Mouse (Mus musculus): ENCODE data around the gene Acaca. TPM values are rescaled to one million over a fixed set of nuclear protein-coding genes. Genes with fewer than 3 reads are reported as not detected.

The Acaca gene
- polyA plus RNA-seq, 1 experiment = 49.9 TPM

GRCm38 (mm10) chr11:84095084-84095483 is 34.4 kb upstream of the Acaca start:
- Histone ChIP-seq H3K4me3 (no peak overlapping the region), H3K36me3 (ENCODE audit: control insufficient read depth, insufficient read depth) (peaks cover 38% of the 10 kb centered on the region), H3ac (ENCODE audit: control insufficient read depth, insufficient read length) (no peak overlapping the region), H3K79me2 (ENCODE audit: control insufficient read depth, insufficient read depth) (no peaks in the 10 kb centered on the region), H3K4me2 (ENCODE audit: low read depth) (no peak overlapping the region), H3K27me3 (ENCODE audit: control insufficient read depth, insufficient read depth, insufficient read length) (no peaks in the 10 kb centered on the region)
- TF ChIP-seq E2F4 (IDR thresholded peaks at IDR 0.05; ENCODE audit: insufficient read depth) (no peak), MAX (IDR thresholded peaks at IDR 0.05; ENCODE audit: low read depth) (no peak), SRF (IDR thresholded peaks at IDR 0.05; ENCODE audit: control insufficient read depth, insufficient read length, low read depth) (no peak), REST (IDR thresholded peaks at IDR 0.05; ENCODE audit: insufficient read depth, insufficient read length) (no peak), POLR2AphosphoS2 (IDR thresholded peaks at IDR 0.05; ENCODE audit: insufficient read length, low read depth) (no peak), TCF12 (IDR thresholded peaks at IDR 0.05; ENCODE audit: insufficient read depth, poor library complexity, severe bottlenecking) (no peak), TCF3 (IDR thresholded peaks at IDR 0.05; ENCODE audit: insufficient read length, low read depth) (no peak), USF1 (IDR thresholded peaks at IDR 0.05; ENCODE audit: low read depth) (no peak), MYOD1 (IDR thresholded peaks at IDR 0.05; ENCODE audit: control insufficient read depth in 1 of 3, insufficient read length in 2 of 3, low read depth in 2 of 3) (no peak), MYOG (IDR thresholded peaks at IDR 0.05; ENCODE audit: control insufficient read depth in 1 of 3, insufficient read depth in 1 of 3, insufficient read length in 2 of 3, low read depth in 2 of 3) (no peak), POLR2A (IDR thresholded peaks at IDR 0.05; ENCODE audit: insufficient read length, low read depth) (no peak), CEBPB (IDR thresholded peaks at IDR 0.05; ENCODE audit: insufficient read depth, poor library complexity, severe bottlenecking) (no peak)

- no peak overlapping the region for H3K4me3 ChIP-seq
- H3K27me3 ChIP-seq (ENCODE audit: control insufficient read depth, insufficient read depth, insufficient read length) = no peaks in the 10 kb centered on the region
- H3ac ChIP-seq (ENCODE audit: control insufficient read depth, insufficient read length) = no peak overlapping the region
- H3K79me2 ChIP-seq (ENCODE audit: control insufficient read depth, insufficient read depth) = no peaks in the 10 kb centered on the region
- no peak overlapping the region for H3K4me2 ChIP-seq (ENCODE audit: low read depth)
- no peak for TF ChIP-seq MAX (IDR thresholded peaks at IDR 0.05; ENCODE audit: low read depth)
- TF ChIP-seq USF1 (IDR thresholded peaks at IDR 0.05; ENCODE audit: low read depth) = no peak
- TF ChIP-seq SRF (IDR thresholded peaks at IDR 0.05; ENCODE audit: control insufficient read depth, insufficient read length, low read depth) = no peak
- TF ChIP-seq MYOG (IDR thresholded peaks at IDR 0.05; ENCODE audit: control insufficient read depth in 1 of 3, insufficient read depth in 1 of 3, insufficient read length in 2 of 3, low read depth in 2 of 3) = no peak
- no peak for TF ChIP-seq MYOD1 (IDR thresholded peaks at IDR 0.05; ENCODE audit: control insufficient read depth in 1 of 3, insufficient read length in 2 of 3, low read depth in 2 of 3)
- TF ChIP-seq TCF12 (IDR thresholded peaks at IDR 0.05; ENCODE audit: insufficient read depth, poor library complexity, severe bottlenecking) = no peak
- TF ChIP-seq E2F4 (IDR thresholded peaks at IDR 0.05; ENCODE audit: insufficient read depth) = no peak
- no peak for TF ChIP-seq CEBPB (IDR thresholded peaks at IDR 0.05; ENCODE audit: insufficient read depth, poor library complexity, severe bottlenecking)
- no peak for TF ChIP-seq TCF3 (IDR thresholded peaks at IDR 0.05; ENCODE audit: insufficient read length, low read depth)
- no peak for TF ChIP-seq POLR2AphosphoS2 (IDR thresholded peaks at IDR 0.05; ENCODE audit: insufficient read length, low read depth)
- no peak for TF ChIP-seq REST (IDR thresholded peaks at IDR 0.05; ENCODE audit: insufficient read depth, insufficient read length)
- TF ChIP-seq POLR2A (IDR thresholded peaks at IDR 0.05; ENCODE audit: insufficient read length, low read depth) = no peak
- peaks cover 40% of the 10 kb centered on the region for H3K36me3 ChIP-seq (ENCODE audit: control insufficient read depth, insufficient read depth)
Observed at GRCm38 (mm10) chr11:84097251-84097998, 32.0 kb upstream of the Acaca start.

- H3K79me2 ChIP-seq (ENCODE audit: control insufficient read depth, insufficient read depth) = no peaks in the 10 kb centered on the region
- no peak overlapping the region for H3ac ChIP-seq (ENCODE audit: control insufficient read depth, insufficient read length)
- no peak overlapping the region for H3K4me3 ChIP-seq
- peaks cover 46% of the 10 kb centered on the region for H3K36me3 ChIP-seq (ENCODE audit: control insufficient read depth, insufficient read depth)
- TF ChIP-seq MAX (IDR thresholded peaks at IDR 0.05; ENCODE audit: low read depth) (no peak), TCF3 (IDR thresholded peaks at IDR 0.05; ENCODE audit: insufficient read length, low read depth) (no peak), E2F4 (IDR thresholded peaks at IDR 0.05; ENCODE audit: insufficient read depth) (no peak), TCF12 (IDR thresholded peaks at IDR 0.05; ENCODE audit: insufficient read depth, poor library complexity, severe bottlenecking) (no peak), SRF (IDR thresholded peaks at IDR 0.05; ENCODE audit: control insufficient read depth, insufficient read length, low read depth) (no peak), POLR2AphosphoS2 (IDR thresholded peaks at IDR 0.05; ENCODE audit: insufficient read length, low read depth) (no peak), MYOG (IDR thresholded peaks at IDR 0.05; ENCODE audit: control insufficient read depth in 1 of 3, insufficient read depth in 1 of 3, insufficient read length in 2 of 3, low read depth in 2 of 3) (no peak), MYOD1 (IDR thresholded peaks at IDR 0.05; ENCODE audit: control insufficient read depth in 1 of 3, insufficient read length in 2 of 3, low read depth in 2 of 3) (no peak), CEBPB (IDR thresholded peaks at IDR 0.05; ENCODE audit: insufficient read depth, poor library complexity, severe bottlenecking) (no peak), REST (IDR thresholded peaks at IDR 0.05; ENCODE audit: insufficient read depth, insufficient read length) (no peak), POLR2A (IDR thresholded peaks at IDR 0.05; ENCODE audit: insufficient read length, low read depth) (no peak), USF1 (IDR thresholded peaks at IDR 0.05; ENCODE audit: low read depth) (no peak)
- no peak overlapping the region for H3K4me2 ChIP-seq (ENCODE audit: low read depth)
- no peaks in the 10 kb centered on the region for H3K27me3 ChIP-seq (ENCODE audit: control insufficient read depth, insufficient read depth, insufficient read length)
Observed at GRCm38 (mm10) chr11:84101182-84101581, 28.3 kb upstream of the Acaca start.

- Histone ChIP-seq H3K4me2 (ENCODE audit: low read depth) (no peak overlapping the region), H3K36me3 (ENCODE audit: control insufficient read depth, insufficient read depth) (peaks cover 67% of the 10 kb centered on the region), H3K79me2 (ENCODE audit: control insufficient read depth, insufficient read depth) (no peaks in the 10 kb centered on the region), H3ac (ENCODE audit: control insufficient read depth, insufficient read length) (no peak overlapping the region), H3K4me3 (no peak overlapping the region), H3K27me3 (ENCODE audit: control insufficient read depth, insufficient read depth, insufficient read length) (no peaks in the 10 kb centered on the region)
- TF ChIP-seq REST (IDR thresholded peaks at IDR 0.05; ENCODE audit: insufficient read depth, insufficient read length) (no peak), USF1 (IDR thresholded peaks at IDR 0.05; ENCODE audit: low read depth) (no peak), TCF3 (IDR thresholded peaks at IDR 0.05; ENCODE audit: insufficient read length, low read depth) (no peak), POLR2AphosphoS2 (IDR thresholded peaks at IDR 0.05; ENCODE audit: insufficient read length, low read depth) (no peak), MAX (IDR thresholded peaks at IDR 0.05; ENCODE audit: low read depth) (no peak), MYOD1 (IDR thresholded peaks at IDR 0.05; ENCODE audit: control insufficient read depth in 1 of 3, insufficient read length in 2 of 3, low read depth in 2 of 3) (no peak), POLR2A (IDR thresholded peaks at IDR 0.05; ENCODE audit: insufficient read length, low read depth) (no peak), MYOG (IDR thresholded peaks at IDR 0.05; ENCODE audit: control insufficient read depth in 1 of 3, insufficient read depth in 1 of 3, insufficient read length in 2 of 3, low read depth in 2 of 3) (no peak), E2F4 (IDR thresholded peaks at IDR 0.05; ENCODE audit: insufficient read depth) (no peak), SRF (IDR thresholded peaks at IDR 0.05; ENCODE audit: control insufficient read depth, insufficient read length, low read depth) (no peak), CEBPB (IDR thresholded peaks at IDR 0.05; ENCODE audit: insufficient read depth, poor library complexity, severe bottlenecking) (no peak)
Observed at GRCm38 (mm10) chr11:84104036-84104435, 25.4 kb upstream of the Acaca start.
